Mouse (Mus musculus): ENCODE data around the gene Slc44a2. TPM values are rescaled to one million over a fixed set of nuclear protein-coding genes. Genes with fewer than 3 reads are reported as not detected.
A peak's percentile ranks its signal among the peaks of the same experiment; 100 is the strongest.

The Slc44a2 gene
- total and polyA plus RNA-seq, 2 experiments from 2014 or later = 46.5 to 84.8 TPM

DNA sequence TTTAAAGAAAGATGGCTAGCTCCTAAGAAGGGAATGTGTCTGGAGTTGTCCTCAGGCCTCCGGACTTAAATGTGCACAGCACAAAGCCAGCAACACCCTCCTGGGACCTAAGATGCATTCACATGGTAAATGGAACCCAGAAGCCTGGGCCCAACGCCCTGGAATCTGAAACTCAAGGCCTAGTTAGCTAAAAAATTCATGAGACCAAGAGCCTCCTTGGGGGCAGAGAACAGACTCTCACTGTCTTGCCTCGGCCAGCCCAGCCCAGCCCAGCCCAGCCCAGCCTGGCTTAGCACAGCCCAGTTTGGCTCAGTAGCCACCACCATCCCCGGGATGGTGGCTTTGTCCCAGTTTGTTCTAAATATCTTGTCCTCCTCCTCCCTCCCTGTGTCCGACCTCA, 5.1 kb upstream of the Slc44a2 start:
- no peaks in the 10 kb centered on the region for H3K9me3 ChIP-seq (replicated peaks; ENCODE audit: control insufficient read depth, low read length)
- no peak for TF ChIP-seq EP300 (IDR thresholded peaks at IDR 0.05; ENCODE audit: low read depth)
- TF ChIP-seq CTCF (IDR thresholded peaks at IDR 0.05; ENCODE audit: low read depth) = no peak
- no peak overlapping the region for H3K4me3 ChIP-seq (ENCODE audit: low read depth, low read length)
- DNase-seq (ENCODE audit: low spot score) (no peak), ATAC-seq (ENCODE audit: insufficient read depth, low read depth) (no peak)
- no peaks in the 10 kb centered on the region for H3K4me1 ChIP-seq (ENCODE audit: control insufficient read depth, insufficient read depth)
- no peak overlapping the region for H3K27ac ChIP-seq (ENCODE audit: low read depth)
- 55% methylated on average over 5 of the region's 5 CpGs for WGBS
- peaks cover 12% of the 10 kb centered on the region for H3K27me3 ChIP-seq (ENCODE audit: control insufficient read depth, insufficient read depth, low read length)
- H3K9ac ChIP-seq (replicated peaks; ENCODE audit: low read depth, low read length) = no peak overlapping the region
- H3K4me2 ChIP-seq (ENCODE audit: low read depth, low read length) = no peak overlapping the region
- no peaks in the 10 kb centered on the region for H3K36me3 ChIP-seq (replicated peaks; ENCODE audit: control insufficient read depth, insufficient read depth, low read length)

- Histone ChIP-seq H3K9ac (replicated peaks; ENCODE audit: low read depth, low read length) (no peak overlapping the region), H3K36me3 (replicated peaks; ENCODE audit: control insufficient read depth, insufficient read depth, low read length) (no peaks in the 10 kb centered on the region), H3K27ac (ENCODE audit: low read depth) (no peak overlapping the region), H3K4me1 (ENCODE audit: control insufficient read depth, insufficient read depth) (peaks cover 3% of the 10 kb centered on the region), H3K27me3 (ENCODE audit: control insufficient read depth, insufficient read depth, low read length) (peaks cover 9% of the 10 kb centered on the region), H3K9me3 (replicated peaks; ENCODE audit: control insufficient read depth, low read length) (no peaks in the 10 kb centered on the region), H3K4me3 (ENCODE audit: low read depth, low read length) (no peak overlapping the region), H3K4me2 (ENCODE audit: low read depth, low read length) (no peak overlapping the region)
- DNase-seq (ENCODE audit: low spot score) (no peak), ATAC-seq (ENCODE audit: insufficient read depth, low read depth) (no peak)
- TF ChIP-seq CTCF (IDR thresholded peaks at IDR 0.05; ENCODE audit: low read depth) (no peak), EP300 (IDR thresholded peaks at IDR 0.05; ENCODE audit: low read depth) (no peak)
- WGBS = 71% methylated on average over 7 of the region's 7 CpGs
These were observed 3.8 kb upstream of the Slc44a2 start for GRCm38 (mm10) chr9:21316696-21317095.

GRCm38 (mm10) chr9:21318792-21319191, 1.7 kb upstream of the Slc44a2 start:
- WGBS = 85% methylated on average over 6 of the region's 6 CpGs
- no peak for DNase-seq (ENCODE audit: low spot score)
- Histone ChIP-seq H3K4me1 (ENCODE audit: control insufficient read depth, insufficient read depth) (peaks cover 11% of the 10 kb centered on the region), H3K27ac (ENCODE audit: low read depth) (no peak overlapping the region), H3K27me3 (ENCODE audit: control insufficient read depth, insufficient read depth, low read length) (no peaks in the 10 kb centered on the region), H3K9ac (replicated peaks; ENCODE audit: low read depth, low read length) (no peak overlapping the region), H3K4me2 (ENCODE audit: low read depth, low read length) (no peak overlapping the region), H3K9me3 (replicated peaks; ENCODE audit: control insufficient read depth, low read length) (no peaks in the 10 kb centered on the region), H3K36me3 (replicated peaks; ENCODE audit: control insufficient read depth, insufficient read depth, low read length) (no peaks in the 10 kb centered on the region), H3K4me3 (ENCODE audit: low read depth, low read length) (no peak overlapping the region)
- no peak for ATAC-seq (ENCODE audit: insufficient read depth, low read depth)
- TF ChIP-seq CTCF (IDR thresholded peaks at IDR 0.05; ENCODE audit: low read depth) (no peak), EP300 (IDR thresholded peaks at IDR 0.05; ENCODE audit: low read depth) (no peak)

GRCm38 (mm10) chr9:21319503-21319902, 995 bp upstream of the Slc44a2 start:
- DNase-seq (ENCODE audit: low spot score) = no peak
- no peak for ATAC-seq (ENCODE audit: insufficient read depth, low read depth)
- 93% methylated on average over 4 of the region's 4 CpGs for WGBS
- Histone ChIP-seq H3K9ac (replicated peaks; ENCODE audit: low read depth, low read length) (no peak overlapping the region), H3K27ac (ENCODE audit: low read depth) (no peak overlapping the region), H3K4me1 (ENCODE audit: control insufficient read depth, insufficient read depth) (peaks cover 11% of the 10 kb centered on the region), H3K4me3 (ENCODE audit: low read depth, low read length) (no peak overlapping the region), H3K36me3 (replicated peaks; ENCODE audit: control insufficient read depth, insufficient read depth, low read length) (no peaks in the 10 kb centered on the region), H3K9me3 (replicated peaks; ENCODE audit: control insufficient read depth, low read length) (no peaks in the 10 kb centered on the region), H3K27me3 (ENCODE audit: control insufficient read depth, insufficient read depth, low read length) (no peaks in the 10 kb centered on the region), H3K4me2 (ENCODE audit: low read depth, low read length) (no peak overlapping the region)
- TF ChIP-seq CTCF (IDR thresholded peaks at IDR 0.05; ENCODE audit: low read depth) = no peak
- TF ChIP-seq EP300 (IDR thresholded peaks at IDR 0.05; ENCODE audit: low read depth) = no peak

GRCm38 (mm10) chr9:21320280-21320618, 249 bp upstream of the Slc44a2 start:
- Histone ChIP-seq H3K4me2 (ENCODE audit: low read depth, low read length) (peak overlapping the region; percentile 81), H3K4me1 (ENCODE audit: control insufficient read depth, insufficient read depth) (peaks cover 11% of the 10 kb centered on the region), H3K36me3 (replicated peaks; ENCODE audit: control insufficient read depth, insufficient read depth, low read length) (no peaks in the 10 kb centered on the region), H3K9ac (replicated peaks; ENCODE audit: low read depth, low read length) (0 out of 2 replicates have a peak overlapping the region, but pooled peaks have one; percentile 71), H3K27me3 (ENCODE audit: control insufficient read depth, insufficient read depth, low read length) (no peaks in the 10 kb centered on the region), H3K9me3 (replicated peaks; ENCODE audit: control insufficient read depth, low read length) (no peaks in the 10 kb centered on the region), H3K4me3 (ENCODE audit: low read depth, low read length) (peak overlapping the region; percentile 85), H3K27ac (ENCODE audit: low read depth) (0 out of 2 replicates have a peak overlapping the region, but pooled peaks have one; percentile 79)
- ATAC-seq (ENCODE audit: insufficient read depth, low read depth) = no peak
- no peak for DNase-seq (ENCODE audit: low spot score)
- TF ChIP-seq EP300 (IDR thresholded peaks at IDR 0.05; ENCODE audit: low read depth) = no peak
- no peak for TF ChIP-seq CTCF (IDR thresholded peaks at IDR 0.05; ENCODE audit: low read depth)
- WGBS = 17% methylated on average over 4 of the region's 4 CpGs

DNA sequence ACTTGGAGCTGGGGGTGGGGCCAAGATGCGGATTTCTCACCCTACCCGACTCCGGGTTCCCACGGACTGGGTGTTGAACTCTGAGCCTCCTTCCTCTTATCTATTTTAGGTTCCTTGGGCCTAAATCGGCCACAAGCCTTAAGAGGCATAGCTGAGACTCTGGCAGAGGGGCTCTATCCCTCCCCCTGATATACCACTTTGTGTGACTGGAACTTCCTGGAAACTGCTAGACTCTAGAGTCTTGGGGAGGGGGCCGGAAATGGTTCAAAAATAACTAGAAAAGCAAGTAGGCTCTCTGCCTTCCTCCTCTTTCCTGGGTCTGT, 976 bp downstream of the Slc44a2 start:
- H3K27ac ChIP-seq (ENCODE audit: low read depth) = peak overlapping the region; percentile 79
- peak overlapping the region; percentile 81 for H3K4me2 ChIP-seq (ENCODE audit: low read depth, low read length)
- no peak for DNase-seq (ENCODE audit: low spot score)
- peaks cover 11% of the 10 kb centered on the region for H3K4me1 ChIP-seq (ENCODE audit: control insufficient read depth, insufficient read depth)
- H3K9me3 ChIP-seq (replicated peaks; ENCODE audit: control insufficient read depth, low read length) = no peaks in the 10 kb centered on the region
- H3K4me3 ChIP-seq (ENCODE audit: low read depth, low read length) = peak overlapping the region; percentile 85
- H3K9ac ChIP-seq (replicated peaks; ENCODE audit: low read depth, low read length) = peak overlapping the region; percentile 71
- ATAC-seq (ENCODE audit: insufficient read depth, low read depth) = no peak
- no peaks in the 10 kb centered on the region for H3K36me3 ChIP-seq (replicated peaks; ENCODE audit: control insufficient read depth, insufficient read depth, low read length)
- no peak for TF ChIP-seq EP300 (IDR thresholded peaks at IDR 0.05; ENCODE audit: low read depth)
- TF ChIP-seq CTCF (IDR thresholded peaks at IDR 0.05; ENCODE audit: low read depth) = no peak
- 7% methylated on average over 6 of the region's 6 CpGs for WGBS
- no peaks in the 10 kb centered on the region for H3K27me3 ChIP-seq (ENCODE audit: control insufficient read depth, insufficient read depth, low read length)
